Mouse (Mus musculus): ENCODE data around the gene Arhgap33. TPM values are rescaled to one million over a fixed set of nuclear protein-coding genes. Genes with fewer than 3 reads are reported as not detected.
"Not testable (repeated sequence)": the region's sequence is repeated elsewhere in the genome, so short reads cannot be mapped to it uniquely, and the experiment has no call there.

Gene Arhgap33
- polyA plus RNA-seq, 1 experiment from 2014 or later = 25.2 TPM

GRCm38 (mm10) chr7:30476136-30476535 is 58.7 kb downstream of the Arhgap33 start:
- not testable (repeated sequence) for H3K9me3 ChIP-seq; DNase-seq (ENCODE audit: low spot score); H3K4me3 ChIP-seq; H3K27ac ChIP-seq (replicated peaks); H3K36me3 ChIP-seq (replicated peaks)
- 85% methylated on average over 7 of the region's 7 CpGs for WGBS
- H3K27me3 ChIP-seq (replicated peaks; ENCODE audit: low read depth, poor library complexity, severe bottlenecking) = peaks cover 11% of the 10 kb centered on the region
- H3K4me1 ChIP-seq = peaks cover 13% of the 10 kb centered on the region

GRCm38 (mm10) chr7:30474999-30475398 is 59.9 kb downstream of the Arhgap33 start:
- Histone ChIP-seq H3K36me3 (replicated peaks) (no peaks in the 10 kb centered on the region), H3K9me3 (0 out of 2 replicates have a peak, but pooled peaks cover 2% of the 10 kb centered on the region), H3K27ac (replicated peaks) (no peak overlapping the region), H3K4me1 (peaks cover 13% of the 10 kb centered on the region), H3K4me3 (no peak overlapping the region), H3K27me3 (replicated peaks; ENCODE audit: low read depth, poor library complexity, severe bottlenecking) (peaks cover 15% of the 10 kb centered on the region; the same call in 1 of the 2 replicates)
- 73% methylated on average over 4 of the region's 4 CpGs for WGBS
- DNase-seq (ENCODE audit: low spot score) = no peak

GRCm38 (mm10) chr7:30472411-30472810 is 62.4 kb downstream of the Arhgap33 start:
- peak; percentile 50 for DNase-seq (ENCODE audit: low spot score)
- no peak overlapping the region for H3K27ac ChIP-seq (replicated peaks)
- peaks cover 20% of the 10 kb centered on the region for H3K27me3 ChIP-seq (replicated peaks; ENCODE audit: low read depth, poor library complexity, severe bottlenecking)
- 0 out of 2 replicates have a peak, but pooled peaks cover 2% of the 10 kb centered on the region for H3K9me3 ChIP-seq
- peaks cover 3% of the 10 kb centered on the region for H3K4me1 ChIP-seq
- 47% methylated on average over 5 of the region's 5 CpGs for WGBS
- H3K4me3 ChIP-seq = no peak overlapping the region
- H3K36me3 ChIP-seq (replicated peaks) = no peaks in the 10 kb centered on the region

Small RNA genes lying within 50 kb of the gene (microRNA-seq; reads per million reads assigned to microRNA genes)
- gene Gm38670 = 1.2 reads per million

Other genes with a start within 250 kb of the Arhgap33 start
- 53.0 and 53.4 TPM in 2 replicates for gene Clip3, start 243.3 kb downstream of the Arhgap33 start, polyA plus RNA-seq (2016; fragmentation: Nextera tagmentation; extraction: Ambion mirVana)
- 95.5 and 97.0 TPM in 2 replicates for gene Alkbh6, start 226.3 kb downstream of the Arhgap33 start, polyA plus RNA-seq (2016; fragmentation: Nextera tagmentation; extraction: Ambion mirVana)
- 51.1 and 65.6 TPM in 2 replicates for gene Syne4, start 220.3 kb downstream of the Arhgap33 start, polyA plus RNA-seq (2016; fragmentation: Nextera tagmentation; extraction: Ambion mirVana)
- gene E130208F15Rik, start 213.3 kb downstream of the Arhgap33 start, polyA plus RNA-seq (2016; fragmentation: Nextera tagmentation; extraction: Ambion mirVana) = 2.1 TPM in 2 replicates
- 17.5 and 17.8 TPM in 2 replicates for gene Sdhaf1, start 211.2 kb downstream of the Arhgap33 start, polyA plus RNA-seq (2016; fragmentation: Nextera tagmentation; extraction: Ambion mirVana)
- gene Lrfn3, start 172.3 kb downstream of the Arhgap33 start, polyA plus RNA-seq (2016; fragmentation: Nextera tagmentation; extraction: Ambion mirVana) = 5.0 and 5.4 TPM in 2 replicates
- 11.8 and 15.4 TPM in 2 replicates for gene Tyrobp, start 121.3 kb downstream of the Arhgap33 start, polyA plus RNA-seq (2016; fragmentation: Nextera tagmentation; extraction: Ambion mirVana)
- not detected in 2 replicates for gene Hcst, start 115.2 kb downstream of the Arhgap33 start, polyA plus RNA-seq (2016; fragmentation: Nextera tagmentation; extraction: Ambion mirVana)
- 1.1 and 1.8 TPM in 2 replicates for gene Nfkbid, start 113.3 kb downstream of the Arhgap33 start, polyA plus RNA-seq (2016; fragmentation: Nextera tagmentation; extraction: Ambion mirVana)
- 28.6 and 32.3 TPM in 2 replicates for gene Aplp1, start 89.5 kb downstream of the Arhgap33 start, polyA plus RNA-seq (2016; fragmentation: Nextera tagmentation; extraction: Ambion mirVana)
- gene Kirrel2, start 77.4 kb downstream of the Arhgap33 start, polyA plus RNA-seq (2016; fragmentation: Nextera tagmentation; extraction: Ambion mirVana) = 1.3 and 2.2 TPM in 2 replicates
- 0.15 and 0.63 TPM in 2 replicates for gene Nphs1, start 76.7 kb downstream of the Arhgap33 start, polyA plus RNA-seq (2016; fragmentation: Nextera tagmentation; extraction: Ambion mirVana)
- 0.28 TPM in 1 of 2 replicates, not detected in the other for gene Prodh2, start 41.4 kb downstream of the Arhgap33 start, polyA plus RNA-seq (2016; fragmentation: Nextera tagmentation; extraction: Ambion mirVana)
- gene Hspb6, start 17.1 kb upstream of the Arhgap33 start, polyA plus RNA-seq (2016; fragmentation: Nextera tagmentation; extraction: Ambion mirVana) = 4.1 and 5.6 TPM in 2 replicates
- 17.7 TPM in 2 replicates for gene Proser3, start 17.2 kb upstream of the Arhgap33 start, polyA plus RNA-seq (2016; fragmentation: Nextera tagmentation; extraction: Ambion mirVana)
- gene Lin37, start 24.8 kb upstream of the Arhgap33 start, polyA plus RNA-seq (2016; fragmentation: Nextera tagmentation; extraction: Ambion mirVana) = 42.5 and 45.2 TPM in 2 replicates
- gene U2af1l4, start 28.2 kb upstream of the Arhgap33 start, polyA plus RNA-seq (2016; fragmentation: Nextera tagmentation; extraction: Ambion mirVana) = 91.5 and 94.9 TPM in 2 replicates
- 14.2 and 15.3 TPM in 2 replicates for gene Gm49396, start 28.3 kb upstream of the Arhgap33 start, polyA plus RNA-seq (2016; fragmentation: Nextera tagmentation; extraction: Ambion mirVana)
- gene Psenen, start 28.6 kb upstream of the Arhgap33 start, polyA plus RNA-seq (2016; fragmentation: Nextera tagmentation; extraction: Ambion mirVana) = 112 and 118 TPM in 2 replicates
- 2.8 and 4.6 TPM in 2 replicates for gene Igflr1, start 30.4 kb upstream of the Arhgap33 start, polyA plus RNA-seq (2016; fragmentation: Nextera tagmentation; extraction: Ambion mirVana)
- gene Kmt2b, start 53.7 kb upstream of the Arhgap33 start, polyA plus RNA-seq (2016; fragmentation: Nextera tagmentation; extraction: Ambion mirVana) = 8.9 and 10.2 TPM in 2 replicates
- 0.41 TPM in 1 of 2 replicates, not detected in the other for gene Zbtb32, start 63.8 kb upstream of the Arhgap33 start, polyA plus RNA-seq (2016; fragmentation: Nextera tagmentation; extraction: Ambion mirVana)
- gene Upk1a, start 77.8 kb upstream of the Arhgap33 start, polyA plus RNA-seq (2016; fragmentation: Nextera tagmentation; extraction: Ambion mirVana) = 0.54 and 1.0 TPM in 2 replicates
- gene Cox6b1, start 91.1 kb upstream of the Arhgap33 start, polyA plus RNA-seq (2016; fragmentation: Nextera tagmentation; extraction: Ambion mirVana) = 776 and 799 TPM in 2 replicates
- 0.47 and 0.87 TPM in 2 replicates for gene Etv2, start 100.8 kb upstream of the Arhgap33 start, polyA plus RNA-seq (2016; fragmentation: Nextera tagmentation; extraction: Ambion mirVana)
- 134 and 139 TPM in 2 replicates for gene Rbm42, start 115.3 kb upstream of the Arhgap33 start, polyA plus RNA-seq (2016; fragmentation: Nextera tagmentation; extraction: Ambion mirVana)
- 79.6 and 80.3 TPM in 2 replicates for gene Haus5, start 129.9 kb upstream of the Arhgap33 start, polyA plus RNA-seq (2016; fragmentation: Nextera tagmentation; extraction: Ambion mirVana)
- gene Pmis2, start 136.5 kb upstream of the Arhgap33 start, polyA plus RNA-seq (2016; fragmentation: Nextera tagmentation; extraction: Ambion mirVana) = not detected in 2 replicates
- gene 2200002J24Rik, start 163.9 kb upstream of the Arhgap33 start, polyA plus RNA-seq (2016; fragmentation: Nextera tagmentation; extraction: Ambion mirVana) = not detected in 2 replicates
- 0.53 and 0.77 TPM in 2 replicates for gene Atp4a, start 177.1 kb upstream of the Arhgap33 start, polyA plus RNA-seq (2016; fragmentation: Nextera tagmentation; extraction: Ambion mirVana)
- 147 and 151 TPM in 2 replicates for gene Tmem147, start 194.5 kb upstream of the Arhgap33 start, polyA plus RNA-seq (2016; fragmentation: Nextera tagmentation; extraction: Ambion mirVana)
- 0.36 and 0.59 TPM in 2 replicates for gene Gapdhs, start 208.6 kb upstream of the Arhgap33 start, polyA plus RNA-seq (2016; fragmentation: Nextera tagmentation; extraction: Ambion mirVana)
- gene Sbsn, start 216.4 kb upstream of the Arhgap33 start, polyA plus RNA-seq (2016; fragmentation: Nextera tagmentation; extraction: Ambion mirVana) = 0.68 and 1.0 TPM in 2 replicates
- not detected in 2 replicates for gene Dmkn, start 228.7 kb upstream of the Arhgap33 start, polyA plus RNA-seq (2016; fragmentation: Nextera tagmentation; extraction: Ambion mirVana)